12 mouse cellular contexts compared by ENCODE assay signal in the genomic region with DNA sequence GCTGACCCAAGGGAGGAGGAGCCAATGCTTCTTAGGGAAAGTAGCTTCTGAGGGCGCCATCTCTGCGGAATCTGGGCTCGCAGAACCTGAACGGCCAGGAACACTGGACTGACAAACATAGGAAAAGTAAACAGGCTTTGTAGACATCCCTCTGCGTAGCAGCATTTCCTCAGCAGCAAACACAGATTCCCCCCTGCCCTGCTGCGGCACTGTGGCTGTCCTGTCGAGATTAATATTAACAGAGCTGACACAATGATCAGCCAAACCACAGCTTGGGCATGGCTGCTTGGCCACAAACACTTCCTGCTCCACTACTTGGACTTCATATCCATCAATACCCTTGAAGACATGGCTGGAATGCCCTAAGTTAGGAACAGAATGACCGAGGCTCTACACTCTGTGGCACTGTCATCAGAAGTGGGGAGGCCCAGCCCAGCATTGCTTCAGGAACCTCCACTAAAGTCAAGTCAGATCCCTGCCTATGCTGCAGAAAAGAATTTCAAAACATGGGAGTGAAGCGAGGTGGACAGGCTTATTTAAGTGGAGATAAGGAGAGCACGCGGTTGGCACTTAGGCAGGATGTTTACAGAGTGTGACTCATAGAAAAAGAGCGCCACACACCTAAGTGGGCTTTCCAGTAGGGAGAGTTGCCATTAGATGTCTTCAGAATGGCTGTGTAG. TPM values are rescaled to one million over a fixed set of nuclear protein-coding genes. Genes with fewer than 3 reads are reported as not detected.
DNase-seq lines count a peak whose midpoint lies in the region; ATAC-seq and TF ChIP-seq lines count a peak whose summit lies in the region.
"Had no signal": no experiment of that assay in that cellular context is flagged by ENCODE, and none has a peak within 500 bp of the region (broad histone marks: within the 10 kb centered on the region; RNA-seq: fewer than 3 reads in every experiment).

No protein-coding gene starts in this region.

- H3K36me3 ChIP-seq in intestine, embryonic 16.5 days (ENCODE audit: control insufficient read depth, insufficient read depth, low read length): no peaks in the 10 kb centered on the region
- H3K36me3 ChIP-seq in liver, embryonic 11.5 days (ENCODE audit: control insufficient read depth, insufficient read depth, low read length): no peaks in the 10 kb centered on the region
- no peaks in the 10 kb centered on the region for H3K36me3 ChIP-seq in stomach, embryonic 15.5 days
- no peaks in the 10 kb centered on the region for H3K36me3 ChIP-seq in hindbrain, embryonic 13.5 days
- H3K36me3 ChIP-seq: forebrain, embryonic 15.5 days; hindbrain, embryonic 12.5 days; midbrain, embryonic 15.5 days had no signal

- H3K4me2 ChIP-seq in intestine, embryonic 16.5 days (ENCODE audit: low read depth, low read length): peak overlapping the region; percentile 10; the same call in 1 of the 2 replicates
- 0 out of 2 replicates have a peak overlapping the region, but pooled peaks have one; percentile 1 for H3K4me2 ChIP-seq in liver, embryonic 11.5 days
- H3K4me2 ChIP-seq in stomach, embryonic 15.5 days: peak overlapping the region; percentile 5
- no peak overlapping the region for H3K4me2 ChIP-seq in hindbrain, embryonic 13.5 days
- H3K4me2 ChIP-seq: forebrain, embryonic 15.5 days; hindbrain, embryonic 12.5 days; midbrain, embryonic 15.5 days had no signal

- no peaks in the 10 kb centered on the region for H3K9me3 ChIP-seq in intestine, embryonic 16.5 days (ENCODE audit: control insufficient read depth, low read length)
- H3K9me3 ChIP-seq in liver, embryonic 11.5 days (ENCODE audit: control insufficient read depth, low read length): no peaks in the 10 kb centered on the region
- no peaks in the 10 kb centered on the region for H3K9me3 ChIP-seq in stomach, embryonic 15.5 days
- no peaks in the 10 kb centered on the region for H3K9me3 ChIP-seq in hindbrain, embryonic 13.5 days
- H3K9me3 ChIP-seq: forebrain, embryonic 15.5 days; hindbrain, embryonic 12.5 days; midbrain, embryonic 15.5 days had no signal

- H3K4me1 ChIP-seq in lung, adult 2 months (ENCODE audit: control insufficient read depth, insufficient read depth, low read length): peaks cover 2% of the 10 kb centered on the region; the same call in 1 of the 2 replicates
- no peaks in the 10 kb centered on the region; the same call in 1 of the 2 replicates for H3K4me1 ChIP-seq in intestine, embryonic 16.5 days (ENCODE audit: control insufficient read depth, insufficient read depth, low read length)
- peaks cover 5% of the 10 kb centered on the region; the same call in 1 of the 2 replicates for H3K4me1 ChIP-seq in liver, embryonic 11.5 days (replicated peaks; ENCODE audit: control insufficient read depth, insufficient read depth, low read length)
- H3K4me1 ChIP-seq in stomach, embryonic 15.5 days: 0 out of 2 replicates have a peak, but pooled peaks cover 4% of the 10 kb centered on the region
- no peaks in the 10 kb centered on the region for H3K4me1 ChIP-seq in hindbrain, embryonic 13.5 days (replicated peaks)
- H3K4me1 ChIP-seq: forebrain, embryonic 15.5 days; hindbrain, embryonic 12.5 days; midbrain, embryonic 15.5 days had no signal

- H3K27ac ChIP-seq in intestine, embryonic 16.5 days (ENCODE audit: low read length): peak overlapping the region; percentile 39; the same call in 1 of the 2 replicates
- peak overlapping the region; percentile 8; the same call in 1 of the 2 replicates for H3K27ac ChIP-seq in liver, embryonic 11.5 days (ENCODE audit: low read depth, low read length)
- H3K27ac ChIP-seq in stomach, embryonic 15.5 days: peak overlapping the region; percentile 80
- no peak overlapping the region for H3K27ac ChIP-seq in hindbrain, embryonic 13.5 days
- H3K27ac ChIP-seq: forebrain, embryonic 15.5 days; hindbrain, embryonic 12.5 days; midbrain, embryonic 15.5 days had no signal

- no peak; the same call in 1 of the 2 replicates for TF ChIP-seq POLR2A in lung, adult 2 months (IDR thresholded peaks at IDR 0.05; ENCODE audit: borderline replicate concordance, extremely low read depth, low read depth, low read length)

- H3K9ac ChIP-seq in intestine, embryonic 16.5 days (ENCODE audit: low read depth, low read length): no peak overlapping the region
- H3K9ac ChIP-seq in liver, embryonic 11.5 days (ENCODE audit: low read depth, low read length): no peak overlapping the region
- H3K9ac ChIP-seq in stomach, embryonic 15.5 days: no peak overlapping the region
- no peak overlapping the region for H3K9ac ChIP-seq in hindbrain, embryonic 13.5 days
- H3K9ac ChIP-seq: forebrain, embryonic 15.5 days; hindbrain, embryonic 12.5 days; midbrain, embryonic 15.5 days had no signal

- WGBS in lung, adult 2 months: 24% methylated on average over 12 of the region's 12 CpGs
- WGBS in intestine, embryonic 16.5 days: 33% methylated on average over 12 of the region's 12 CpGs
- 51% methylated on average over 12 of the region's 12 CpGs for WGBS in liver, embryonic 11.5 days
- 32% methylated on average over 12 of the region's 12 CpGs for WGBS in stomach, embryonic 15.5 days
- 86% methylated on average over 12 of the region's 12 CpGs for WGBS in hindbrain, embryonic 13.5 days

- no peak overlapping the region for H3K4me3 ChIP-seq in lung, adult 2 months (replicated peaks; ENCODE audit: extremely low read depth, low read depth, low read length)
- no peak overlapping the region for H3K4me3 ChIP-seq in intestine, embryonic 16.5 days (ENCODE audit: low read length)
- H3K4me3 ChIP-seq in liver, embryonic 11.5 days (ENCODE audit: low read depth, low read length): no peak overlapping the region
- H3K4me3 ChIP-seq in stomach, embryonic 15.5 days (replicated peaks): no peak overlapping the region
- no peak overlapping the region for H3K4me3 ChIP-seq in hindbrain, embryonic 13.5 days
- H3K4me3 ChIP-seq: forebrain, embryonic 15.5 days; hindbrain, embryonic 12.5 days; midbrain, embryonic 15.5 days had no signal

- TF ChIP-seq CTCF in lung, adult 2 months (IDR thresholded peaks at IDR 0.05; ENCODE audit: insufficient read depth, low read length): no peak

- DNase-seq in lung, adult 18-20 months: peak; percentile 79 to 84
- DNase-seq in lung, adult 2 months: no peak
- DNase-seq in liver, embryonic 11.5 days (ENCODE audit: low spot score): no peak
- DNase-seq in layer of hippocampus, postnatal 36 days: no peak
- DNase-seq in ovary, postnatal 10 days (ENCODE audit: low spot score): no peak

- H3K27me3 ChIP-seq in intestine, embryonic 16.5 days (replicated peaks; ENCODE audit: control insufficient read depth, insufficient read depth, low read length): no peaks in the 10 kb centered on the region
- H3K27me3 ChIP-seq in liver, embryonic 11.5 days (replicated peaks; ENCODE audit: control insufficient read depth, insufficient read depth, low read length): no peaks in the 10 kb centered on the region
- H3K27me3 ChIP-seq in stomach, embryonic 15.5 days (replicated peaks): no peaks in the 10 kb centered on the region
- H3K27me3 ChIP-seq in hindbrain, embryonic 13.5 days: no peaks in the 10 kb centered on the region
- H3K27me3 ChIP-seq: forebrain, embryonic 15.5 days; hindbrain, embryonic 12.5 days; midbrain, embryonic 15.5 days had no signal

- peak; percentile 86 for ATAC-seq in intestine, embryonic 16.5 days
- ATAC-seq in liver, embryonic 11.5 days (replicated peaks; ENCODE audit: low FRiP score): peak; percentile 49
- peak; percentile 85 for ATAC-seq in stomach, embryonic 15.5 days (ENCODE audit: insufficient read depth, low FRiP score, low read depth)
- no peak for ATAC-seq in hindbrain, embryonic 13.5 days (ENCODE audit: low FRiP score)
- ATAC-seq: forebrain, embryonic 15.5 days; midbrain, embryonic 15.5 days had no signal

RNA-seq across cellular contexts. Expression of gene Sftpb, which starts 11.3 kb away (rescaled TPM):
- 5,575 and 7,301 TPM in 2 replicates for polyA plus RNA-seq in lung, adult 2 months (2012; rRNA removed)
- polyA plus RNA-seq in intestine, embryonic 16.5 days (2015; fragmentation: Nextera tagmentation; extraction: Ambion mirVana): 0.11 and 0.18 TPM in 2 replicates
- polyA plus RNA-seq in liver, embryonic 11.5 days (2014; fragmentation: Nextera tagmentation; extraction: Ambion mirVana): not detected in 2 replicates
- polyA plus RNA-seq in stomach, embryonic 15.5 days (2015; fragmentation: Nextera tagmentation; extraction: Ambion mirVana): 0.10 TPM in 1 of 2 replicates, not detected in the other
- polyA plus RNA-seq in hindbrain, embryonic 13.5 days (2015; fragmentation: Nextera tagmentation; extraction: Ambion mirVana): 0.40 TPM in 1 of 2 replicates, not detected in the other
- not detected for total RNA-seq in layer of hippocampus, postnatal 36 days (2021)
- total RNA-seq: left cerebral cortex, postnatal 25 days had no signal
- polyA plus RNA-seq: hindbrain, embryonic 12.5 days had no signal

RNA-seq across cellular contexts. Expression of gene Usp39, which starts 51.9 kb away (rescaled TPM):
- polyA plus RNA-seq in lung, adult 2 months (2012; rRNA removed): 20.0 and 21.8 TPM in 2 replicates
- polyA plus RNA-seq in intestine, embryonic 16.5 days (2015; fragmentation: Nextera tagmentation; extraction: Ambion mirVana): 30.0 and 33.0 TPM in 2 replicates
- polyA plus RNA-seq in liver, embryonic 11.5 days (2014; fragmentation: Nextera tagmentation; extraction: Ambion mirVana): 91.6 and 100 TPM in 2 replicates
- polyA plus RNA-seq in stomach, embryonic 15.5 days (2015; fragmentation: Nextera tagmentation; extraction: Ambion mirVana): 38.3 and 39.9 TPM in 2 replicates
- polyA plus RNA-seq in hindbrain, embryonic 13.5 days (2015; fragmentation: Nextera tagmentation; extraction: Ambion mirVana): 46.0 and 46.7 TPM in 2 replicates
- total RNA-seq in layer of hippocampus, postnatal 36 days (2021): 10 to 100 TPM; 31.3 to 35.8 TPM

RNA-seq across cellular contexts. Expression of gene 0610030E20Rik, which starts 54.0 kb away (rescaled TPM):
- polyA plus RNA-seq in lung, adult 2 months (2012; rRNA removed): 19.3 and 21.3 TPM in 2 replicates
- 27.6 and 27.7 TPM in 2 replicates for polyA plus RNA-seq in intestine, embryonic 16.5 days (2015; fragmentation: Nextera tagmentation; extraction: Ambion mirVana)
- polyA plus RNA-seq in liver, embryonic 11.5 days (2014; fragmentation: Nextera tagmentation; extraction: Ambion mirVana): 17.1 and 19.4 TPM in 2 replicates
- polyA plus RNA-seq in stomach, embryonic 15.5 days (2015; fragmentation: Nextera tagmentation; extraction: Ambion mirVana): 25.7 and 28.2 TPM in 2 replicates
- 20.6 and 21.1 TPM in 2 replicates for polyA plus RNA-seq in hindbrain, embryonic 13.5 days (2015; fragmentation: Nextera tagmentation; extraction: Ambion mirVana)
- total RNA-seq in layer of hippocampus, postnatal 36 days (2021): 10 to 100 TPM; 16.9 to 17.2 TPM

RNA-seq across cellular contexts. Expression of gene Atoh8, which starts 57.7 kb away (rescaled TPM):
- polyA plus RNA-seq in lung, adult 2 months (2012; rRNA removed): 26.4 and 26.7 TPM in 2 replicates
- polyA plus RNA-seq in intestine, embryonic 16.5 days (2015; fragmentation: Nextera tagmentation; extraction: Ambion mirVana): 9.3 and 9.6 TPM in 2 replicates
- 3.1 and 3.4 TPM in 2 replicates for polyA plus RNA-seq in liver, embryonic 11.5 days (2014; fragmentation: Nextera tagmentation; extraction: Ambion mirVana)
- polyA plus RNA-seq in stomach, embryonic 15.5 days (2015; fragmentation: Nextera tagmentation; extraction: Ambion mirVana): 9.8 and 11.2 TPM in 2 replicates
- polyA plus RNA-seq in hindbrain, embryonic 13.5 days (2015; fragmentation: Nextera tagmentation; extraction: Ambion mirVana): 3.2 and 4.2 TPM in 2 replicates
- 1 to 10 TPM; 2.2 to 3.4 TPM for total RNA-seq in layer of hippocampus, postnatal 36 days (2021)

Comparison
In these comparisons a context has a peak if more than half of its experiments do, and no peak if none do; other contexts are left out.
1. DNase-seq: peak in lung, adult 18-20 months (2 of 2); none in lung, adult 2 months (single experiment), liver, embryonic 11.5 days (single experiment), layer of hippocampus, postnatal 36 days (0 of 2) and ovary, postnatal 10 days (single experiment).
2. RNA of gene Sftpb, which starts 11.3 kb away (polyA plus RNA-seq): 5,575 to 7,301 TPM in lung, adult 2 months; 0.40 TPM in hindbrain, embryonic 13.5 days, 0.11 to 0.18 TPM in intestine, embryonic 16.5 days, 0.10 TPM in stomach, embryonic 15.5 days and not detected in liver, embryonic 11.5 days; every median in the first group is over 1,000 times any median in the second.